Mouse (Mus musculus) adrenal gland, postnatal 10 days (tissue): ENCODE results near the gene Miga1. TPM values are rescaled to one million over a fixed set of nuclear protein-coding genes. Genes with fewer than 3 reads are reported as not detected.

Experiments
- DNase-seq: peaks from one replicate; pipeline ENCODE4 v3.0.0; 2021; ENCODE audit warnings: mixed read lengths
- total RNA-seq, 2 experiments: library from RNA; stranded (reverse); gene quantifications; 2 replicates each; pipeline ENCODE4 v1.2.3; 2021

Gene Miga1
- total RNA-seq, 2 experiments from 2014 or later, result 11.3 to 11.8 TPM

- DNase-seq, result no peak
These were observed 52.4 kb downstream of the Miga1 start for GRCm38 (mm10) chr3:152287810-152288209.

DNA sequence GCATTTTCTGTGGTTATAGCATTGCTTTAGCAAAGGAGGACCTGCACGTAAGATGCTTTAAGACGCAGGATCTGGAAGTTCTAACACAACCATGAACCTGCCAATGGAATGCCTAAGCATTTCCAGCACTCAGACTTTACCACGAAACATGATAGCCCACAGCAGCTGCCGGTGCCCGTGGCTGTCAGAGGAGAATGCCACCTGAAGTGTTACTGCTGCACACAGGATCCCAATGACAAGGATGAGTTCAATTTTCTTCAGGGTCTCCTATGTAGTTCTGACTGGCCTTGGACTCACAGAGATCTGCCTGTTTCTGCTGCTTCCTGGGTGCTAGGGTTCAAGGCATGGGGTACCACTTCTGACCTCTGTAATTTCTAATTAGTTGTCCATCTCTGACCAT lies 55.4 kb downstream of the Miga1 start:
- DNase-seq, result no peak

- DNase-seq, result no peak
These were observed 55.9 kb downstream of the Miga1 start for GRCm38 (mm10) chr3:152284306-152284705.

DNA sequence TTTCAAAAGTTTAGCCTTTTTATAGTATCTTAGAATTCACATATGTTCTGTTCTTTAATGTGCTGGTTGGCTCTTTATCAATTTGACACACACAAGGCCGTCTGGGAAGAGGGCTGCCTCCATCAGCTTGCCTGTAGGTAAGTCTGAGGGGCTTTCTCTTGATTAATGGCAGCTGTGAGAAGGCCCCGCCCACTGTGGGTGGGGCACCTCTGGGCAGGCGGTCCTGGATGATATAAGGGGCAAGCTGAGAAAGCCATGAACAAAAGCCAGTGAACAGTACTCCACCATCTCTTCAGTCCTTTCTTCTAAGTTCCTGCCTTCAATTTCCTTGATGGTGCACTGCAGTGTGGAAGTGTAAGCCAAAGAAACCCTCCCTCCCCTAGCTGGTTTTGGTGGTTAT lies 58.1 kb downstream of the Miga1 start:
- no peak for DNase-seq

GRCm38 (mm10) chr3:152278431-152278830 lies 61.8 kb downstream of the Miga1 start:
- no peak for DNase-seq

DNA sequence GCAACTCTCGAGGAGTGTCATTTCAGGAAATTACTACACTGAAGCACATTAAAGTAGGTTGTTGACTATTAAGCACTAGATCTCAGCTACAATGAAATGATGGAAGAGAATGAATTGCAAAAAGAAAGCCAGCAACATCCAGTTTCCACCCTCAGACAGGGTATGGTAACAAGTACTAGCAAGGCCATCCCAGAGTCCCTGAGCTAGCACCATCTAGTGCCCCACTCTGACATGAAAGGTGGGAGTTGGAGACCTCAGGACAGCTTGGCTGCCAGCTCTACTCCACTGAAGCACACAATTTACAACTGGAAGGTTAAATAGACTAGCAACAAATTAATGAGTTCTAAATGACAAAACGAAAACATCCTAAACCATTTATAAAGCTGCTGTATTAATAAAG lies 62.3 kb downstream of the Miga1 start:
- DNase-seq, result no peak

DNA sequence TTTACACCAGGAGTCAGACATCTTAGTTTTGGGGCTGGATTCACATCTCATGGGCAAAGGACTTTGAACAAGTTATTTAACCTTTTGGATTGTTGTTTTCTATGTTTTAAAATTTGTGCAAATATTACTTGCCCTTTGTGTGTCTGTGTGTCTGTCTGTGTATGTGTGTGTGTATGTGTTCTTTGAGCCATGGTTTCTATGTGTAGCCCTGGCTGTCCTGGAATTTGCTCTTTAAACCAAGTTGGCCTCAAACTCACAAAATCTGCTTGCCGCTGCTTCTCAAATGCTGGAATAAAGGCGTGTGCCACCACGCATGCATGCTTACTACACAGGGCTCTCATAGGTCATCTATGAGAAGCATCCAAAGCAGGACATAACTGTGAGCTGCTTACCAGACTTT lies 63.3 kb downstream of the Miga1 start:
- no peak for DNase-seq

DNA sequence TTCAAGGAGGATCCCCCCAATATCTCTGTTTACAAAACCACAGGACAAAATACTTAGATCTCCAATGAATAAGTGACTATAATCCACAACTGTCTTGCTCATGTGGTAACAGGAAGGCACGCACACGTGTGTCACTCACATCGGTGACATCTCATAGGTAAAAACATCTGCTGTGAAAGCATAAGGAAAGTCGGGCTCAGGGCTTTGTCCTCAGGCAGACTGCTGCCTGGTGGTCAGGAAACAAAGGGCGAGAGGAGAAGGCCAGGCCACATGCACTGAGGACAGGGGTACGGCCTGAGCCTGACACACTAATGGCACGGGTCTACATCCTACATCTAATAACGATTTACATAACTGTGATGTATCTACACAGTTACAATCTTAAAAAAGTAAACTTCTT lies 65.2 kb downstream of the Miga1 start:
- DNase-seq, result no peak

DNA sequence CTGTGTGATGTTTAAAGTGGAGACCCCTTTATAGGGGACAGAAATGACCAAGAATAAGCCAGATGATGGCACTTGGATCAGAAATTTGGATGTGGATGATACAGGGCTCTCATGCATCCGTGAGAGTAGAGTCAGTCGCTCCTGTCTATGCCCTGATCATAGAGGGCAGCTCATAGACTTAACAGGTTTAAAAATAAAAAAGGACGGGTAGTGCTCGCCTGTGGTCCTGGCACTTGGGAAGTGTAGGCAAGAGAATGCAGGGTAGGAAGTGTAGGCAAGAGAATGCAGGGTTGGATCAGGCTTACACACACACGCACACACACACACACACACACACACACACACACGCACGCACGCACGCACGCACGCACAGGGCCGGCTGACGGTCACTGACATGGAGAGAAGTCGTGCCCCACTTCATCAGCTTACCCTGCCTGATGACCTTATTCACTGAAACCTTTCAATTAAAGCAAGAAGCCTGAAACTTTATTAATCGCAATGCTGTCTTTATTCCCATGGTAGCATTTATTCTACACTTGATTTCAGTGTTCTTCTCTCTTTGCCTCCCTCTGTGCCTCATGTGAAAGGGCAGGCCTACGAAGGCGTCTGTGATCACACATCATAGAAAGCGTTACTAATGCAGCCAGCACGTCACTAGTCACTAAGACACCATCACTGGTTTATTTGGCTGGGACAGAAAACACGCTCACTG lies 67.1 kb downstream of the Miga1 start:
- no peak for DNase-seq

- DNase-seq, result no peak
These were observed 68.3 kb downstream of the Miga1 start for GRCm38 (mm10) chr3:152271876-152272275.

GRCm38 (mm10) chr3:152271071-152271710 lies 69.0 kb downstream of the Miga1 start:
- no peak for DNase-seq

- no peak for DNase-seq
These were observed 72.1 kb downstream of the Miga1 start for GRCm38 (mm10) chr3:152268099-152268498.

DNA sequence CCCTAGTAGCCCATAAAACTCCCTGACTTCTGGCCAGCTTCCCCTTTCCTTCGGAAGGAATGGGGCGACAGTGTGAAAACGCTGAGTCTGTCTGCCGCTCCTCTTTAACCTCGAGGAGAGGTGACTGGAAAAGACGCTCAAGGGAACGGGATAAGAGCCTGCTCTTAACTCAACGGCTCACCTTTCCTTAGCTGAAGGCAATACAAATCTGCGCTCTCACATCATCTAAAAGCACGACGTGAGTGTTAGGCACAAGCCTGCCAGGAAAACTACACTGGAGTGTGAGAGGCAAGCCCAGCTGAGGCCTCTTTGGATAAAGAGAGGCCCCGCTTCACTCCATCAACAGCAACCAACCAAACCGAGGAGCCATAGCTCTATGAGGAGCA lies 74.2 kb downstream of the Miga1 start, which contains the start of gene Nexn:
Gene Nexn, minus strand, starts transcription at position 315 of the 386 bp plus-strand sequence.
- DNase-seq, result no peak

GRCm38 (mm10) chr3:152265351-152266035 lies 74.7 kb downstream of the Miga1 start:
- DNase-seq, result peak; percentile 78

DNA sequence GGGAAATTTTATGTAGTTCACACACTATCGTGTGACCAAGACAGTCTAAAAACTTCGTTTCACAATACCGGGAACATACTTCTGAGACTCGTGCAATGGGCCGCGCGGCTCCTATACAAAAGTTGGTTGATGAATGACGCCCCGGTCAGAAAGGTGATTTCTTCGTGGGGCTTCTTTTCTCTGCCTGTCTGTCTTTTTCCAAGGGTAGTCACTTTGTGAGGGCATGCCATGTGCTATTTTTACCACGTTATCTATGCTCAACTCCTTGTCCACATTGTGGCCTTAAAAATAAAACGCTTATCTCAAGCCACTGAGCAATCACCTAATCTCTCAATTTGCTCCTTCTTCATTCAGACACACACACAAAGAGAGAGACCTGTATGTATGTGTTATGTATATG lies 75.4 kb downstream of the Miga1 start:
- DNase-seq, result no peak

- DNase-seq, result no peak
These were observed 75.8 kb downstream of the Miga1 start for GRCm38 (mm10) chr3:152264374-152264773.

DNA sequence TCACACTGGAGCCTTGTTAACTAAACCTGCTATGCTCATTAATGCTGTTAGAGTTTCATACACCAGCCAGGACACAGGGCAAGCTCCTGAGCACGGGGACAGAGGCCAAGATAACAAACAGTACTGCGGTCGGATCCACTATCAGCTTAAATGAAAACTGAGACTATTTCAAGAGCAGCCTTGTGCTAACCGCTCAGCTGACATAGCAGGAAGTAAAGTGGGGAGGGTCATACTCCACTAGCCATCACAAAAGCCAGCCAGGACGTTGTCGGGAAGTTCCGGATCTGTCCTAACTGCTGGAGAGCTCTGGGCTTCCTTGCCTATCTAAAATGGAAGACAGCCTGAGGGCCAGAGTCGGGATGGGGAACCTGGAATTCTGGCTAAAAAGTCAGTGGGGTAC lies 78.3 kb downstream of the Miga1 start:
- DNase-seq, result no peak

DNA sequence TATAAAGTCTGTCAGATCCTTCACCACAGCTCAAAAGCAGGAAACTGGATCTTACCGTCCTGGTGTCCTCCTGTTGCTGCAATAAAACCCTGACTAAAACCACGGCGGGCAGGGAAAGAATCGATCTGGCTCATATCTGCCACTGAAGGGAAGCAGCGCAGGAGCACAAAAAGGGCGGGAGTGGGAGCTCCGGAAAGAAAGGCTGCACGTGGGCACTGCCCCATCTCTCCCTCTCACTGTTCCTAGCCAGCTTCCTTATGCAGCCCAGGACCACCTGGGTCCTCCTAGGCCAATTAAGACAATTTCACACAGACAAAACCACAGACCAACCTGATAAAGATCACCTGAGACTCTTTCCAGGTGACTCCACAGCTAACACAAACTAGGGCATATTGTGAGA lies 78.8 kb downstream of the Miga1 start:
- DNase-seq, result no peak

GRCm38 (mm10) chr3:152260362-152260761 lies 79.8 kb downstream of the Miga1 start:
- no peak for DNase-seq

DNA sequence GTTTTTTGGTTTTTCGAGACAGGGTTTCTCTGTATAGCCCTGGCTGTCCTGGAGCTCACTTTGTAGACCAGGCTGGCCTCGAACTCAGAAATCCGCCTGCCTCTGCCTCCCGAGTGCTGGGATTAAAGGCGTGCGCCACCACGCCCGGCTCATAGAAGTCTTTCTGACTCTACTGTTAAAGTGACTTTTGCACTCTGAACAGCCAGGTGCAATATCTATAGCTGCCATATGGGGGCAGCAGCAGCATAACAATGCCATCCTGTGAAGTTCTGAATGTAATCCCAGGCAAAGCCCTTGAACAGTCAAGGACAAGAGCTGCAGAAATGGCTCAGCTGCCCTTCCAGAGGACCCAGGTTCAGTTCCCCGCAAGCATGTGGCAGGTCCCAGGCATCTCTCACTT lies 80.8 kb downstream of the Miga1 start:
- DNase-seq, result peak; percentile 88

DNA sequence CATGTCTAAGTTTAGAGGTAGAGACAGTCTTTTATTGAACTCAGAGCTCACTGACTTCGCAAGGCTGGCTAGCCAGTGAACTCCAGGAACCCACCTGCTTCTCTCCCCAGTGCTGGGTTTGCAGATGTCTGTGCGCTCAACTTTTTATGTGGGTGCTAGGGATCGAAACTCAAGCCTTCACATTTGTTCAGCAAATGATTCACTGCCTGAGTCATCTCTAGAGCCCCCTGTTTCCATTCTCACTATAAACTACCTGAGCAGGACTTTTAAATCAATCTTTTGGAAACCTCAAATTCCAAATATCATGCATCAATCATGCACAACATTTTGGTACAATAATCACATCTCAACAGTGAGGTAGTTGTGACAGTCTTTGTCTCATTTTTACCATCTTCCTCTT lies 82.7 kb downstream of the Miga1 start:
- no peak for DNase-seq

GRCm38 (mm10) chr3:152250487-152250886 lies 89.7 kb downstream of the Miga1 start:
- DNase-seq, result no peak

DNA sequence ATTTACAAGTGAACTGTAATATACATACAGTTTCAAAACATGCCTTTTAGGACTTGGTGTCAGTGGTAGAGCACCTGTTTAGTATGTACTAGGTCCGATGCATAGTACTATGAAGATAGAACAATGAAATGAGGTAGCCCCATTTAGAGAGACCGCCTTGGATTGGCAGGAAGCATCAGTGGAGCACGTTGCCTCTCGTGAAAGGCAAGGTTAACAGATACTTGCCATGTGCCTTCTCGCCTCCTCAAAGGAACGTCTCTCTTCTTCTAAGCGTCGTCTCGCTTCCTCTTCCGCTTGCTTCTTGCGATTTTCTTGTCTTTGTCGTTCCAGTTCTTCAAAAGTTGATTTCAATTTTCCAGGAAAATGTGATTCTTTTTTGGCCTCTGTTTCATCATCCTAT lies 92.5 kb downstream of the Miga1 start:
- no peak for DNase-seq
